Mouse (Mus musculus) hindbrain, embryonic 16.5 days (tissue): ENCODE data around the gene Scml4. TPM values are rescaled to one million over a fixed set of nuclear protein-coding genes. Genes with fewer than 3 reads are reported as not detected.

Experiments used
- ATAC-seq: fragments of 200-750 bp; cut with Nextera tagmentation; 2 replicates; pipeline ENCODE4 v1.8.0; 2017; ENCODE audit warnings: moderate TSS enrichment, moderate library complexity
- H3K27ac ChIP-seq: fragments of 300-500 bp; sonication (generic); 2 replicates; pipeline ENCODE4 v1.5.1; 2014; ENCODE audit warnings: low read depth, mild to moderate bottlenecking, control low read depth, low read length, moderate library complexity
- H3K27me3 ChIP-seq: fragments of 300-500 bp; sonication (generic); replicated peaks from 2 replicates; pipeline ENCODE4 v1.6.1; 2014; ENCODE audit warnings: low read length; ENCODE audit not compliant: control insufficient read depth, insufficient read depth
- H3K36me3 ChIP-seq: fragments of 300-500 bp; sonication (generic); 2 replicates; pipeline ENCODE4 v1.6.1; 2014; ENCODE audit warnings: mild to moderate bottlenecking, low read length, moderate library complexity, mixed read lengths; ENCODE audit not compliant: control insufficient read depth, insufficient read depth
- H3K4me1 ChIP-seq: fragments of 300-500 bp; sonication (generic); 2 replicates; pipeline ENCODE4 v1.6.1; 2014; ENCODE audit warnings: low read depth, low read length; ENCODE audit not compliant: control insufficient read depth, insufficient read depth
- H3K4me2 ChIP-seq: fragments of 300-500 bp; sonication (generic); 2 replicates; pipeline ENCODE4 v1.6.1; 2014; ENCODE audit warnings: mild to moderate bottlenecking, low read length, control low read depth, moderate library complexity
- H3K4me3 ChIP-seq: fragments of 300-500 bp; sonication (generic); 2 replicates; pipeline ENCODE4 v1.5.1; 2014; ENCODE audit warnings: mild to moderate bottlenecking, low read length, control low read depth, moderate library complexity
- H3K9ac ChIP-seq: fragments of 300-500 bp; sonication (generic); 2 replicates; pipeline ENCODE4 v1.6.1; 2014; ENCODE audit warnings: low read depth, mild to moderate bottlenecking, control low read depth, low read length, moderate library complexity
- H3K9me3 ChIP-seq: fragments of 300-500 bp; sonication (generic); 2 replicates; pipeline ENCODE4 v1.6.1; 2014; ENCODE audit warnings: mild to moderate bottlenecking, low read length, moderate library complexity; ENCODE audit not compliant: control insufficient read depth
- WGBS: fragments of 180-500 bp; shearing (Covaris S2); extraction: QIAGEN DNeasy Blood & Tissue Kit; methylation state at CpG from one replicate; pipeline ENCODE4 v1.1.7; 2014; 5-methylcytosine and 5-hydroxymethylcytosine counted together
- polyA plus RNA-seq: library from polyadenylated mRNA; unstranded; fragments of >200 nt; fragmentation: Nextera tagmentation; extraction: Ambion mirVana; gene quantifications from 2 replicates; pipeline ENCODE4 v1.2.1, GENCODE M21; 2015

The Scml4 gene
- polyA plus RNA-seq, 1 experiment from 2014 or later = 9.1 TPM

- 47% methylated on average over 4 of the region's 4 CpGs for WGBS
- no peaks in the 10 kb centered on the region for H3K9me3 ChIP-seq
- H3K27me3 ChIP-seq = no peaks in the 10 kb centered on the region; the same call in 1 of the 2 replicates
- H3K4me2 ChIP-seq = no peak overlapping the region
- no peak for ATAC-seq
- peaks cover 8% of the 10 kb centered on the region for H3K4me1 ChIP-seq
- H3K4me3 ChIP-seq = no peak overlapping the region
- no peaks in the 10 kb centered on the region for H3K36me3 ChIP-seq
- H3K27ac ChIP-seq = no peak overlapping the region
- no peak overlapping the region for H3K9ac ChIP-seq
Measured at GRCm38 (mm10) chr10:42945316-42945715, 85.1 kb downstream of the Scml4 start.

DNA sequence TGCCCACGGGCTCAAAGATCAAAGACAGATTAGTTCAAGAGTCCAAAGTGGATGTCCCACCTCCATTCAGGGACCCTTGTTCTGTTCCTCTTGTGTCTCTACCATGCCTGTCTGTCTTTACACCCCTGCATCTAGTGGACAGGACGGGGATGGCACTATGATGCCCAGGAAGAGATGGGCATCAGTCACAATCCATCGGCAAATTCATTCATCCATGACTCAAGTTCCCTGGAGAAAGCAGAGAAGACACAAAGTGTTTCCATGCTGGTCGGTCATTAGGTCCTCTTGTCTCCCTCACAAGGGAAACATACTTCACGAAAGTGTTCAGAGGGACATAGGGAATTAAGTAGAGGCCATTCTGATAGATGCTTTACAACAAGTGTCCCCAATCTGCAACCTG lies 87.2 kb downstream of the Scml4 start:
- Histone ChIP-seq H3K4me2 (no peak overlapping the region), H3K36me3 (no peaks in the 10 kb centered on the region), H3K4me1 (peaks cover 6% of the 10 kb centered on the region; the same call in 1 of the 2 replicates), H3K4me3 (no peak overlapping the region), H3K9ac (no peak overlapping the region), H3K27ac (no peak overlapping the region), H3K27me3 (no peaks in the 10 kb centered on the region; the same call in 1 of the 2 replicates), H3K9me3 (no peaks in the 10 kb centered on the region)
- WGBS = 94% methylated on average over 5 of the region's 5 CpGs
- ATAC-seq = no peak

DNA sequence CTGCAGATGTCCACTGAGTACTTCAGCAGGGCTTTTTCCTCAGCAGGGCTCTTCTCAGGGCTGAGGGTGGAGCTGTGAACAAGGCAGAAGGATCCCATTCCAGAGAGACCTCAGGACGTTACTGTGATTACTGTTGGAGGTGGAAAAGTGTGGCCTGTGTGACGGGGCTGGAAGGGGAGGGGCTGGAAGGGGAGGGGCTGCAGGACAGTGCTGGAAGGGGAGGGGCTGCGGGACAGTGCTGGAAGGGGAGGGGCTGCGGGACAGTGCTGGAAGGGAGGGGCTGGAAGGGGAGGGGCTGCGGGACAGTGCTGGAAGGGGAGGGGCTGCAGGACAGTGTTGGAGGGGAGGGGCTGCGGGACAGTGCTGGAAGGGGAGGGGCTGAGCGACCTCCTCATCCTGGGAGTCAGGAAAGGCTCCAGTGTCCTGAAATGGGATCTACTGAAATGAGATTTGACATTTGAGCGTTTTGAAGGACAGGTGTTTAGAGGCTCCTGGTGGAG lies 90.1 kb downstream of the Scml4 start:
- no peaks in the 10 kb centered on the region for H3K36me3 ChIP-seq
- ATAC-seq = peak; percentile 62
- WGBS = under 1% methylated on average over 8 of the region's 8 CpGs
- H3K9me3 ChIP-seq = no peaks in the 10 kb centered on the region
- peaks cover 6% of the 10 kb centered on the region; the same call in 1 of the 2 replicates for H3K4me1 ChIP-seq
- peak overlapping the region; percentile 37 for H3K4me2 ChIP-seq
- H3K4me3 ChIP-seq = no peak overlapping the region
- no peaks in the 10 kb centered on the region; the same call in 1 of the 2 replicates for H3K27me3 ChIP-seq
- no peak overlapping the region for H3K27ac ChIP-seq
- H3K9ac ChIP-seq = no peak overlapping the region

- Histone ChIP-seq H3K36me3 (no peaks in the 10 kb centered on the region), H3K4me2 (no peak overlapping the region), H3K27ac (no peak overlapping the region), H3K9ac (no peak overlapping the region), H3K4me3 (no peak overlapping the region), H3K27me3 (no peaks in the 10 kb centered on the region; the same call in 1 of the 2 replicates), H3K4me1 (peaks cover 6% of the 10 kb centered on the region; the same call in 1 of the 2 replicates), H3K9me3 (no peaks in the 10 kb centered on the region)
- ATAC-seq = peak; percentile 43
- WGBS = 55% methylated on average over 20 of the region's 20 CpGs
Measured at GRCm38 (mm10) chr10:42951078-42952045, 91.2 kb downstream of the Scml4 start.

- no peak overlapping the region for H3K4me3 ChIP-seq
- H3K9ac ChIP-seq = no peak overlapping the region
- H3K27me3 ChIP-seq = no peaks in the 10 kb centered on the region; the same call in 1 of the 2 replicates
- H3K27ac ChIP-seq = no peak overlapping the region
- ATAC-seq = no peak
- no peaks in the 10 kb centered on the region for H3K9me3 ChIP-seq
- H3K36me3 ChIP-seq = no peaks in the 10 kb centered on the region
- H3K4me1 ChIP-seq = peaks cover 6% of the 10 kb centered on the region; the same call in 1 of the 2 replicates
- H3K4me2 ChIP-seq = no peak overlapping the region
- 59% methylated on average over 9 of the region's 9 CpGs for WGBS
Measured at GRCm38 (mm10) chr10:42952046-42952420, 91.9 kb downstream of the Scml4 start.

DNA sequence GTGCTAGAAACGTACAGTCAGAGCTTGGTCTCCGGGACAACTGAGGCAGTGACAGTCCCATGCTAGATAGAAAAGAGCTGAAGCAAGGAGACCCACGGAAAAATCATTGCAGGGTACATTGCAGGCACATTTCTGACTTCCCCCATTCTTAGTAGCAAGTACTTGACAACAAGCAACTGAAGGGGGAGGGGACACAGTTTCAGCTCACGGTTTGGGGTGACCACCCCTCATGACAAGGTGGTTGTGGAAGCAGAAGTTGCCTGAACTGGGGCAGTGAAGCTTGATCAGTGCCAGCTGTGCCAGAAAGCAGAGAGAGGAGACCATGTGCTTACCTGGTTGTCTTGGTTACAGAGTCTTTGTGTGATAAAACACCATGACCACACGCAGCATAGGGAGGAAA lies 93.4 kb downstream of the Scml4 start:
- no peak overlapping the region for H3K27ac ChIP-seq
- no peak overlapping the region for H3K4me3 ChIP-seq
- peaks cover 9% of the 10 kb centered on the region for H3K4me1 ChIP-seq
- WGBS = 75% methylated on average over 5 of the region's 5 CpGs
- H3K9ac ChIP-seq = no peak overlapping the region
- no peak for ATAC-seq
- no peaks in the 10 kb centered on the region for H3K36me3 ChIP-seq
- H3K27me3 ChIP-seq = no peaks in the 10 kb centered on the region
- H3K9me3 ChIP-seq = no peaks in the 10 kb centered on the region
- no peak overlapping the region for H3K4me2 ChIP-seq

- H3K27me3 ChIP-seq = no peaks in the 10 kb centered on the region
- no peak overlapping the region for H3K27ac ChIP-seq
- WGBS = 97% methylated on average over 3 of the region's 3 CpGs
- H3K4me1 ChIP-seq = peaks cover 9% of the 10 kb centered on the region
- no peaks in the 10 kb centered on the region for H3K9me3 ChIP-seq
- no peak for ATAC-seq
- H3K36me3 ChIP-seq = no peaks in the 10 kb centered on the region
- H3K9ac ChIP-seq = no peak overlapping the region
- H3K4me2 ChIP-seq = no peak overlapping the region
- no peak overlapping the region for H3K4me3 ChIP-seq
Measured at GRCm38 (mm10) chr10:42955205-42955604, 95.0 kb downstream of the Scml4 start.

DNA sequence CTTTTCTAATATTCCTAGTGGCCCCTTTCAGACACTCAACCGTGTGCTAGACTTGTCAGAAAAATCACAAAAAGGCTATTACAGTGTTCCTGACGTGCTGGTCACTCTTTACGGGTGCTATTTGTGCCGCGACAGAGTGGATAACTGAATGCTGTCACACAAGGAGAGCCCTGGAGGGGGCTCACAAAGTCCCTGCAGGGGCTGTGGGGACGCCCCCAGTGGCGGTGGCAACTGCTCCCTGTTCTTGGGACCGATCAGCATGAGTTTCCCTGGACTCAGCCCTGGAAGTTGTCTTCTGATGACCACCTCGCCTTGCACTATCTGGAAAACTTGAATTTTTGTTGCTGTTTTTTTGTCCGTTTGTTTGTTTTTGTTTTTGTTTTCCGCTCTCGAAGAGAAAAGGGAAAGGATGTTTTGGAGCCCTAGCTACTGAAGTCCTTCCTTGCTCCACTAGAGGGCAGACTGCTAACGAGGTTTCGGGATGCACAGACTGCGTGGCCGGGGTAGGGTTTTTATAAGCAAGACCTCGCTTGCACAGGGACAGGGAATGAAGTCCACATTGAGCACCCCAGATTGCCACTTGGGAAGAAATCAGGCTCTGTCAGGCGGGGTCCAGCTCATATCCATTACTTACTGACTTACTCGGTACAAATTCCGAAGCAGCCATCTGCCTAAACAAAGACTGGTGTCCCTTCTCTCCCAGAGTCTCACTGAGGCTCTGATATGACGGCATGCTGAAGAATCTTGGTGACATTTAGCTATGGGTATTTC lies 97.9 kb downstream of the Scml4 start:
- Histone ChIP-seq H3K27me3 (no peaks in the 10 kb centered on the region), H3K4me1 (peaks cover 3% of the 10 kb centered on the region; the same call in 1 of the 2 replicates), H3K4me2 (peak overlapping the region; percentile 56), H3K9me3 (no peaks in the 10 kb centered on the region), H3K9ac (peak overlapping the region; percentile 46), H3K4me3 (peak overlapping the region; percentile 33), H3K36me3 (no peaks in the 10 kb centered on the region), H3K27ac (no peak overlapping the region)
- peak; percentile 88 for ATAC-seq
- 3% methylated on average over 21 of the region's 21 CpGs for WGBS

GRCm38 (mm10) chr10:42958686-42959085 lies 98.5 kb downstream of the Scml4 start:
- Histone ChIP-seq H3K4me2 (peak overlapping the region; percentile 56), H3K27ac (no peak overlapping the region), H3K36me3 (no peaks in the 10 kb centered on the region), H3K9me3 (no peaks in the 10 kb centered on the region), H3K27me3 (no peaks in the 10 kb centered on the region), H3K4me1 (peaks cover 3% of the 10 kb centered on the region; the same call in 1 of the 2 replicates), H3K9ac (peak overlapping the region; percentile 43), H3K4me3 (no peak overlapping the region)
- no peak for ATAC-seq
- 26% methylated on average over 4 of the region's 4 CpGs for WGBS
